Mouse (Mus musculus): ENCODE data around the gene Scamp3.
A peak's percentile ranks its signal among the peaks of the same experiment; 100 is the strongest.
"Not testable (repeated sequence)": the region's sequence is repeated elsewhere in the genome, so short reads cannot be mapped to it uniquely, and the experiment has no call there.

Scamp3 gene

DNA sequence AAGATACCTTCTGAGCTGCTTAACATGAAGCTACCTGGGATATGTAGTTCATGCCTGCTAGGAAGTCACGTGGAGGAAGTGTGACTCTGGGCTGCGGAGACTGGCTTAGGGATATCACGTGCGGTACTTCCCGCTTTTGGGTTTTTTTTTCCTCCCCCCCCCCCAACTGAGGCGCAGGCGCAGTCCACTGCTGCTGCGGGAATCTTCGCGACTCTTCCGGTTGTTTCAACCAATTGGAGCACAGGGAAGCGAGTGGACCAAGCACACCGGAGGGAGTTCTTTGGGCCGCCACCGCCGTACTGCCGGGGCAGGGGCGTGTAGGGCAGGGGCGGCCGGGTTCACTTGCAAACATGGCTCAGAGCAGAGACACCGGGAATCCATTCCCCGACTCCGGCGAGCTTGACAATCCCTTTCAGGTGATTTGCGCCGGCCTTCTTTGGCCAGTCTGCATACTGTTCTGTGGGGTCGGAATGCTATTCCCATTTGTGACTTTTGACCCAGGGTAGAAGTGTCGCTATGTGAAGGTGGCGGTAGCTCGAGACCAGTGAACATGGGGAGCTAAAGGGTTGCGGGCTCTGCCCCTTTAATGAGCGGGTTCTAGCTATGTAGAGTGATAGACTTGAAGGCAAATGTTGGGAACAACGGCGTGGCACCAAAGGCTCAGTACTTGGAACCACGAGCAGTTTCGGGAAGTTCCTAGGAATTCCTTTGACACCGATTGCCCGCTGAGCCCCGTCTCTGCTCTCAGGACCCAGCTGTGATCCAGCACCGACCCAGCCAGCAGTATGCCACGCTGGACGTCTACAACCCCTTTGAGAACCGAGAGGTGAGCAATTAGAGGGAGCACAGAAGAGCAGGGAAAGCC is at the start of gene Scamp3:
Gene Scamp3 (plus strand): TSS at position 232 of the 865 bp plus-strand sequence.
- peak; percentile 95 for DNase-seq (ENCODE audit: low read depth, low spot score)

DNA sequence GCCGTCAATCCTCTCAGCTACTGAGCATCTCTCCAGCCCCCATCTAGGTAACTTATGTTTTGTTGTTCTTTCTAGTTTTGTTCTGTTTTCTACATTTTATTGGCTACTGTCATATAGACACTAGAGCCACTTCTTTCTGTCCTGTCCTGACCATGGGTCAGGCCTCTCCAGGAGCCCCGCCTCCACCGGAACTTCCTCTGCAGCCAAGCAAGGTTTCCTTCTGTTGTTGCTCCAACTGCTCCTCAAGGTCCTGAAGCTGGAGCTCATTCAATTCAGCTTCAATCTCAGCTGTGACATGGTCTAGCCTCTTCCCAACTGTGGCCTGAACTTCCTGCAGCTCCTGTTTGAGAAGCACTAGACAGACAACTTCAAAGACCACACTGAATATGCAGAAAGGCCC is 47.4 kb upstream of the Scamp3 start:
- DNase-seq (ENCODE audit: low read depth, low spot score), result no peak

DNA sequence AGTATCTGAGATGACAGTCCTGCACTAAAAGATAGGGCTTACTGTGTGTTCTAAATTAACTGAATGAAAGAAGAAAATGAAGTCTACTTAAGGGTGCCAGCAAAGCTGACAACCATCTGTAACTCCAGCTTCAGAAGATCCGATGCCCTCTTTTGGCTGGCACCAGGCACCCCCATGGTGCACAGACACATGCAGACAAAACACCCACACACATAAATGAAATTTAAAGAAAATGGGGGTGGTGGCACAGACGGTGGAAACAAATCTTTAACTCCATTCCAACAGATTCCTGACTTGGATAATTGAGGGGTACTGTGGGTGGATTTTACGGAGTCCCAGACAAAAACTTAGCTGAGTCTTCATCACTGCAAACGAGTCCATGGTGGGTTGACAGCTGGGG is 45.5 kb upstream of the Scamp3 start:
- DNase-seq (ENCODE audit: low read depth, low spot score), result no peak

DNA sequence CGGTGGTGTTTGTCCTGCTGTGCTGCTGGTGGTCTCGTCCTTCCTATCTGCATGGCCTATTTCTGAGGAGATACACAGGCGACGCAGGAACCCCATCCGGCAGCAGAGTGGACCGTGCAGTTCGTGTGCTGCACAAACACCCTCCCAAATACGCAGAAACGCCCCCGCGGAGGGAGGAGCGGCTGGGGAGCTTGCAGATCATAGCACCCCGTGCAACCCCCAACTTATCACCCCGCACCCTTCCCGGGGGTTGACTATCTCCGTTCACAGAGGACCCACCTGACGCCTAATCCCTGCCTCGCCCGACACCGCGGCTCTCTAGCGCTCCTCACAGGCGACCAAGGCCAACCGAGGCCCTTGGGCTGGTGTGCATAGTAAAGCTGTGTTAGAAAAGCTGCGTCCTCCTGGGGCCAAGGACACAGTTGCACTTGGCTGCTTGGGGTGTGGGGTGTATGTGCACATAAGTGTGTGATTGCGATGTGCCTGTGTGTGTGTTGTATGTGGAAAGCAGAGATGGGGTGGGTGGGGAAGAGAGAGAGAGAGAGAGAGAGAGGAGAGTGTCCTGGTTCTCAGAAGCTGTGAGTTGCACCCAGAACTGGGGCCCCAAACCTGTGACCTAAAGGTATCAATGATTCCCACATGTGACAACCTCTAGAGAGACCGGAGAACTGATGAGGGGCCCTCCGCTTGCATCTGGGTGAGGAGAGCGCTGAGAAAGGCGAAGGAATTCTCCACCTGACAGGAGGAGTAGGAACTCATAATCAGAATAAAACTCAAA is 44.8 kb upstream of the Scamp3 start:
- DNase-seq (ENCODE audit: low read depth, low spot score), result no peak

DNA sequence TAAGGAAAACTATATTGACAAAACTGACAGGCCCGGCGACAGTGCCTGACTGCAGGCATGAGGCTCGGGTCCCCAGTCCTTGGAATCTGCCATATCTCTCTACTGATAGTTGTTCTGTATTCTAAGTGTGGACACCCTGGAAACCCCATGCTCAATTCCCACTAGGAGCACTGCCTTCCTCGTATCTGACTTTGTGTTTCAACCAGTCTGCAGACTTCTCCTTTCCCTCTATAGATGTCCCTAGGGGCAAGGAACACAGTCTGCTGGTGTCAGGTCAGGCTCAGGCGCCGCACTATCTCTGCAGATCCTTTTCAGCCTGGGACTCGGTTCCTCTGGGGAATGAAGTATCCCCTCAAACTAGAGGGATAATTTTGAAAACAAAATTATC is 44.2 kb upstream of the Scamp3 start:
- no peak for DNase-seq (ENCODE audit: low read depth, low spot score)

DNA sequence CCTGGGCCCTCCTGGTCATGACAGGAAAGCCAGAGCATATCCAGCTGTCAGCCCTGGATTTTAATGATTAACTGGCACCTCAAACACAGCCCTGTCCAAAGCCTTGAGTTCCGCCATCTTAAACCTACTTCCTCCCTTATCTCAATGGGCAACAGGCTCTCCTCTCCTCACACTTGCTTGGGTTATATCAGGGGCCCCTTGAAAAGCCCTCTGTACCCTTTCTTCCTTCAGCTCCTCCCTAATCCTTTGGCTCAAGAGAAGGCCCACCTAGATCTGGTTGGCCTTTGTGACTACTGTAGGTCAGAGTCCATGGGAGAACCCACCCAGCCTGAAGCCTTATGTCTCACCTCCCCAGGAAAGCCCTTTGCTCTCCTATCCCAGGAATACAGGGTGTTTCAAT is 43.5 kb upstream of the Scamp3 start:
- DNase-seq (ENCODE audit: low read depth, low spot score), result no peak

DNA sequence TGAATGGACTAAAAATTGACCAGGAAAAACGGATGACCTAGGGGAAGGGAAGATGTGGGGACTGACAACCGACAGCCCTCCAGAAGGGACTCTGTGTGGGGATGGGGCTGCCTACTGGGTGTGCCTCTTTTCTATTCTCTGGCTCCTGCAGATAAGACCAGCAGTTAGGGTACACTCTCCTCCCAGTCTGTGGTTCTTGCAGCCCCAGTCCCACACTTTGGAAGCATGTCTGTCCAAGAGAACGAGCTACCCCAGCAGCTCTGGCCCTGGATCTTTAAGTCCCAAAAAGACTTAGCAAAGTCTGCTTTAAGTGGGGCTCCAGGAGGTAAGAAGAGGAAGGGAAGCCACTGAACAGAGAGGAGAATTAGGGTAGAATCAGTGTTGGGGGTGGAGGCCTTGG is 41.3 kb upstream of the Scamp3 start, which contains the start of gene Pklr:
Gene Pklr (plus strand): TSS at position 185 of the 400 bp plus-strand sequence.
- no peak for DNase-seq (ENCODE audit: low read depth, low spot score)

DNA sequence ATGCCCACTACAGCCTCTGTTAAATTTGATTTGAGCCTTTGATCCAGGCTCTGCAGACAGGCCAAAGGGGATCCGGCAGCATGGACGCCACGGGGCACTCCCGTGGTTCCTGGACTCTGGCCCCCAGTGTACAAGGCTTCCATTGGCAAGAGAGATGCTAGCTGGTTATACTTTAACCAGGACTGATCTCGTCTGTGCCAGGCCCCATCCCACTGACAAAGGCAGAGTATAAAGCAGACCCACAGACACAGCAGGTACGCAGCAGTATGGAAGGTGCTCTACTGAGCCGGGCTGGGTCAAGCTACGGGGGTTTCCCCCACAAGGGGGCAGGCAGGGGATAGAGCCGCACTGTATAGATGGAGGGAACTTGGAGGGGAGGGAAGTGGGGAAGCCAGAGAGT is 40.9 kb upstream of the Scamp3 start:
- DNase-seq (ENCODE audit: low read depth, low spot score), result no peak

DNA sequence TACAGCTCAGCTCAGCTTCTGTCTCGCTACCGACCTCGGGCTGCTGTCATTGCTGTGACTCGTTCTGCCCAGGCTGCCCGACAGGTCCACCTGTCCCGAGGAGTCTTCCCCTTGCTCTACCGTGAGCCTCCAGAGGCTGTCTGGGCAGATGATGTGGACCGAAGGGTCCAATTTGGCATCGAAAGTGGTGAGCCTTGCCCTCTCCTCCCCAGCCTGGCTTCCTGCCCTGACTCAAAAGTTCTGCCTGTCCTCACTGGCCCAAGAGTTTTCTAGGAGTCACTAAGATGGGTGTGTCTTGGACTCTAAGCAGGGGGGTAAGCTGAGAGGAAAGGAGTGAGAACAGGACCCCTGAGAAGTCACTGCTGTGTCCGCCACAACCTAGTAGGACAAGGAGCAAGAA is 32.5 kb upstream of the Scamp3 start:
- no peak for DNase-seq (ENCODE audit: low read depth, low spot score)

DNA sequence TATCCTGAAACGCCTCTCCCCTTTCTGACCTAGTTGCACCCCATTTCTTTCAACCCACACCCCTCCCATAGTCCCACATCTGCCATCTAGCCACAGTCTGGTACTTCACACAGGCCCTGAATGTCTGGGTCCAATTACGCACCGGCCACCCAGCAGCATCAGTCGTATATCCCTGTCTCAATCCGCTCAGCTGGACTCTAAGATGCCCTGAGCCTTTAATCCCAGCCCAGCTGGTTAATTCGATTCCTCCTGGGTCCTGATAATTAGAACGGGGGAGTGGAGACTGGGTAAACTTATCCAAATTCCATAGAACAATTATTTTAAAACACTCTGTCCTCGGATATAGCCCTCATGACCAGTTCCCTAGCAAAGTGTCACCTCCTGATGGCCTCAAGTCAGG is 31.7 kb upstream of the Scamp3 start:
- DNase-seq (ENCODE audit: low read depth, low spot score), result no peak

DNA sequence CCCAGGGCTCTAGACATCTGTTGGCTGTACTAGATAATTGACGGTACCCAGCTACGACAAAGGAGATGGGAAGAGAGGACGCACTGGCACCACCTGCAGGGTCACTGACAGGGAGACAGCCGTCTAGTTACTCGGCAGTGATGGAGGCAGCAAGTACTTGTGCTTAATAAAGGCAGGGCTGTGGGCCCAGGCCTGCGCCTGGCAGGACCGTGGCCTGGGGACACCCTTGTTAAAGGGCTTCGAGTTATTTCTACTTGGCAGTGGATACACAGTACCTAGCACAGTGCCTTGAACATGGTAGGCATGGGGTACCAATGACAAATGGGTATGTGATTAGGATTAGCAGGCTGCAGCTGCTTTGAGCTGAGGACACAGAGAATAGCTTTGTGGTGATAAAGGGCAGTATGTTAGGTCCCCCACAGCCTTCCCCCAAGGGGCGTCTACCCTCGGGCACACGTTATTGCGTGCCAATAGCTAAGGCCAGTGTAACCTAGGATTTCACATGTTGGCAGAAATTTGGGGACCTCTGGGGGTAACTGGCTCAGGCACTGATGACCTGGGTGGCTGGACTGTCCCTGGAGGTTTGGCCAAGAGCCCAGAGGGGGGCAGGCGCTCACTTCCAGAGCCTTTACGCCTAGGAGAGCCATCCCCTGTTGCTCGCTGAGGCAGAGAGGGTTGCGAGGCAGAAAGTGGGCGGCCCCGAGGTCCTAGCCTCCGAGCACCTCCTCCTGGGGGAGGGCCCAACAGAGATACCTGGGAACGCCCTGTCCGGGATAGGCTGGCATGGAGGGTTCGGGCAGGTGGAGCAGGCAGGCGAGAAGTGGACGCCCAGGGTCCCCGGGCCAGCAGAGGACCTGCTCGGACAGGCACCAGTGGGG is 29.9 kb upstream of the Scamp3 start:
- no peak for DNase-seq (ENCODE audit: low read depth, low spot score)

DNA sequence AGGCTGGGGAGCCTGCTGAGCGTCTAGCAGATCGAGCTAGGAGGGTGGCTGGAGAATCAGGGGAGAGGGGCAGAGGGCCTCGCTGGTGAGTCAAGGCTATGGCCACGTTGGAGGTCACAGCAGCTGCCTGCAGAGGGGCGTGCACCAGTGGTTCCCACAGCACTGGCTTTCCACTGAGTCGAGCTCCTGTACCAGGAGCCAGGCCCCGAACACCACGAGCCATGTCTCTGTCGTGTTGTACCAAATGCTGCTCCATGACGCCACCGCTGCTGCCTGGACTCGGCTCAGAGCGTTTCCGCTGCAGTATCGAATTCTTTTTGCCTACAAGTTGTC is 29.3 kb upstream of the Scamp3 start:
- no peak for DNase-seq (ENCODE audit: low read depth, low spot score)

DNA sequence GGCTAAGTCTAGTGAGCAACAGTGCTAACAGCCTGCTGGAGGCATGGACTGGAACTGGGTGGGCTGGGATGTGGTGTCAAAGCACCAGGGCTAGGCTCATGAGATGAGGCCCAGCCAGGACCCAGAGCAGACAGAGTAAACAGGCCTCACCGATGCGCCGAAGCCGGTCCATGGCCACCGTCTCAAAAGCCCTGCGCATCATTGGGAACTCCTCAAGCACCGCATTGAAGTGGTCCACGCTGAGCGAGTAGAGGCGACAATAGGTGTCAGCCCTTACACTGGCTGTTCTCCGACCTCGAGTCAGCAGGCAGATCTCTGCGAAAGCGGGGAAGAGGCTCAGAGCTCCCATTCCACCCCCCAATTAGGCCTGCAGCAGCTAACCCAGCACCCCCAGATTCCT is 28.7 kb upstream of the Scamp3 start:
- no peak for DNase-seq (ENCODE audit: low read depth, low spot score)

DNA sequence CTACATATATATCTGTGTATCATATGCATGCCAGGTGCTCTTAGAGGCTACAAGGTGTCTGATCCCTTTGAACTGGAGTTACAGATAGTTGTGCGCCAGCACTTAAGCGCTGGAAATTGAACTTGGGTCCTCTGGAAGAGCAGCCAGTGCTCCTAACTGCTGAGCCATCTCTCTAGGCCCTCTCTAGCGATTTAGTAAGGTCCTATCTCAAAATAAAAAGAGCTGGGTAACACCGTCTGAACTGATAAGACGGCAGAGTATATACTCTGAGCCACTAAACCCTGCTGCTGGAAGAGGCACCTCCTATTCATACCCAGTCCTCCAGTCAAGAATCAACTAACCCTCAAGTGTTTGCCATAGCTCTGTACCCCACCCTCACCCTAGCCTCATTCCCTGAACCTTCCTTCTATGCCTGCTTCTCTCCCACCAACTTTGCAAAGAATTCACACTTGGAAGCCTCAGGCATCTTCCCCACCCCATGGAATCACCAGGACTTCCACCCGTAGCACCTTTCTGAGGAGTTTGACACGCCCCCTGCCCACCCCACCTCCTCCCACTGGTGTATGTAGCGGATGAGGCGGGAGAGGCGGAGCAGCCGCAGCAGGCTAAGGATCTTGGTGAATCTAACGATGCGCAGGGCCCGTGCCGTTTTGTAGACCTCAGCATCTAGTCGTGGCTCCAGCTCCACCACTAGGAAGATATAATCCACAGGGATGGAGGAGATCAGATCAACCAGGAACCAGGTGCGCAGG is 25.0 kb upstream of the Scamp3 start:
- DNase-seq (ENCODE audit: low read depth, low spot score), result no peak

DNA sequence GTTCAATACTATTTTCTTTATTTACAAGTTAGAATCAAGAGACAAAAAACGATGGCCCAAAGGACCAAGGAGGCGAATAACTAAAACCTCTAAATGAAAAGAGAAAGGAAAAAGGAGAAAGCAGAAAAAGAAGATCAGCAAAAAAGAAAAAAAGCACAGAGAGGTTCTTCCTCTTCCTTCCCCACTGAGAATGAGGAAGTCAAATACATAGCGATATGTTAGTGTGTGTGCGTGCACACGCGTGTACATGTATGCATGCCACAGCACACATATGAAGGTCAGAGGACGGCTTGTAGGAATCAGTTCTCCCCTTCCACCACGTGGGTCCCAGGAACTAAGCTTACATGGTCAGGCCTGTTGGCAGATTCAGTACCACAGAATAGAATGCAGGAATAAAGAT is 20.3 kb upstream of the Scamp3 start:
- DNase-seq (ENCODE audit: low read depth, low spot score), result no peak

DNA sequence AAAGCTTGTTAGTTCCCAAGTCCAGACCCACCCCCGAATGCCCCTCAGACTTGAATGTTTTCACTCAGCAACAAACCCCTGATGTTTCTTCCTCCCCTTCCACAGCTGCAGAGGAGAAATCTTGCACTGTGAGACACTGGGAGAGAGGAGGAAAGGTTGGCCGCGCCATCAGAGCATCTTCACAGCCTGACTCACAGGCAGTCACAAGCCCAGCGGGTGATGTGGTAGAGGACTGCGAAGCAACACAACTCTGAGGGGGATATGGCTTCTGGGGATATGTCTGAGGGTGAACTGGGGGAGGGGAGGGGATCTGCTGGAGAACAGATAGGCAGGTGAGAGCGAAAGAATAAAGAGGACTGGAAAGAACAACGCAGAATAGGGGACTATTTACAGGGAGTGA is 18.6 kb upstream of the Scamp3 start:
- DNase-seq (ENCODE audit: low read depth, low spot score), result no peak

DNA sequence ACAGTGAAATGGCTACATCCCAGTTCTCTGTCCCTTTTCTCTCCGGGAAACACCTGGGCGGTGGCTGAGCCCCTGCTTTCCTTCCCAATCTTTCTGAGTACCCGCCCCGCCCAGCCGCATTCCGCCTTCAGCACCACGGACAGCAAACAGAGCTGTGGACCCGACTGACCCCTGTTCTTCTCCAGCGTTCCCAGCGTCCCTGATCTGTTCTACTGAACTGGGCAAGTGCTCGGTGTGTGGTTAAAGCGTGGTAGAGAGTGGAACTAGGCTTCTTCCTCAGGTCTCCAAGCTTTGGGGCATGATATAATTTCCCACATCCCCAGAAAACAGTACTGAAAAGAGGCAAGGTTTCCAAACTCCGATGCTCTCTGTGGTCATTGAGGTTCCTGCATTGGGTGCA is 18.1 kb upstream of the Scamp3 start:
- peak; percentile 59 for DNase-seq (ENCODE audit: low read depth, low spot score)

DNA sequence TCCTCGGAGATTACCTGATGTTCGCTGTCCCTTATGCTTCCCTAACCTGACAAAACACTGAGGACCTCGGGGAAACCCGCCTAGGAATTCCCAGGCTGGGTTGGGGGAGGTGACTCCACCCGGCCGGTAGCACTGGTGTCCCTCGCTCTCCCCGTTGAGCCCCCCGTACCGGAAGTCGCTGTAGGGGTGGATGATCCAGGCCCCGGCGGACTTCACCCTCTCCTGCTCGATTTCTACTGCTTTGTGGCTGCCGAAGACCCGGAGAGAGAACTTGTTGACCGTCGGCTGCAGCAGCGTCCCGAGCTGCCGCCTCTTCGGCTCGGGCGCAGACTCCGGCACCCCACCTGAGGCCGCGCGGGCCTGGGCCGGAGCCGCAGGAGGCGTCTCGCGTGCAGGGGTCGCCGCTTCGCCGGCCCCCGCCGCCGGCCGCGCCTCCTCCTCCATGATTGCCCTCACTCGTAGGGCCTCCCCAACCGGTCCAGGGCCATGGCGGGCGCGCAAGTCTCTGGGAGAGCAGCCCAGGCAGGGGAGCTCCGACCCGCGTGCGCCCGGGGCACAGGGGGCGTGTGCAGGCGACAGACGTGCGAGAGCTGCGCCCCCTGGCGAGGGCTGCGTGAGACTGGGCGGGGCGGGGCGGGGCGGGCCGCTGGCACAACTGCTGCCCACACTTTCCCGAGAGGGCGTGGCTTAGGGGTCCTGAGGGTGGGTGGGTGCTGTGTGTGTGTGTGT is 17.5 kb upstream of the Scamp3 start, which contains the start of gene Hcn3:
Gene Hcn3 (minus strand): TSS at position 581 of the 729 bp plus-strand sequence.
- DNase-seq (ENCODE audit: low read depth, low spot score), result peak; percentile 68

DNA sequence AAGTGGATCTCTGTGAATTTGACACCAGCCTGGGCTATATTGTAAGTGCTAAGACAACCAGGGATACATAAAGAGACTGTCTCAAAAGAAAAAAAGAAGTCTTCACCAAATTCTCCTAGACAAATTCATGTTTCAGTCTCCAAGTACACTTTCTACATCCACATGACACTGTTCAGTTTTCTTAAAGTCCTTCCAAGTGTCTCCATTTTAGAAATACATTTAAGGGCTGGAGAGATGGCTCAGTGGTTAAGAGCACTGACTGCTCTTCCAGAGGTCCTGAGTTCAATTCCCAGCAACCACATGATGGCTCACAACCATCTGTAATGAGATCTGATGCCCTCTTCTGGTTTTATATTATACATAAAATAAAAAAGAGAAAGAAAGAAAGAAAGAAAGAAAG is 16.1 kb upstream of the Scamp3 start:
- not testable (repeated sequence) for DNase-seq (ENCODE audit: low read depth, low spot score)

DNA sequence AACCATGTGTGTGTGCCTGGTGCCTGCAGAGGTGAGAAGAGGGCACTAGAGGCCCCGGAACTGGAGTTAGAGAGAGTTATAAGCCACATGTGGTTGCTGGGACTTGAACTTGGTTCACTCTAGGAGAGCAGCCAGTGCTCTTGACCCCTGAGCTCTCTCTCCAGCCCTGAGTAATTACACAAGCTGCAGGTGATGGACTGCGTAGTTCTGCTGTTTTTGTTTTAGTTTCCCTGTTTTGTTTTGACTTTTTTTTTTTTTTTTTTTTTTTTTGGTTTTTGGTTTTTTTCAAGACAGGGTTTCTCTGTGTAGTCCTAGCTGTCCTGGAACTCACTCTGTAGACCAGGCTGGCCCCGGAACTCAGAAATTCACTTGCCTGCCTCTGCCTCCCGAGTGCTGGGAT is 15.5 kb upstream of the Scamp3 start:
- DNase-seq (ENCODE audit: low read depth, low spot score), result no peak

DNA sequence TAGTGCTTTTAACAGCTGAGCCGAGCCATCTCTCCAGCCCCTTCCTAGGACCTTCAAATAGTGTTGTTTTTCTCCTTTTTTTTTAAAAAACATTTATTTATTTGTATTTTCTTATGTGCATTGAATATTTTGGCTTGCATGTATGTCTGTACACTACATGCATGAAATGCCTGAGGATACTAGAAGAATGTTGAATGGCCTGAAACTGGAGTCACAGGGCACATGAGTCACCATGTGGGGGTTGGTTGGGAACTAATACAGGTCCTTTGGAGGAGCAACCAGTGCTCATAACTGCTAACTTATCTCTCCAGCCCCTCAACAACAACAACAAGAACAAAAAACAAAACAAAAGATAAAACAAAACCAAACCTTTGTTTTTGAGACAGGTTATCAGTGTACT is 14.2 kb upstream of the Scamp3 start:
- DNase-seq (ENCODE audit: low read depth, low spot score), result no peak

Data from embryo, embryonic 11.5 days (tissue).